Mouse (Mus musculus) R1 (cell line): ENCODE measurements around the gene Ifitm2.
A peak's percentile ranks its signal among the peaks of the same experiment; 100 is the strongest.

Source experiments
- DNase-seq: peaks from one replicate; pipeline ENCODE4 v3.0.0-alpha.2; 2018; ENCODE audit warnings: low read depth, low spot score

The Ifitm2 gene

GRCm38 (mm10) chr7:140944236-140944635, 11.6 kb downstream of the Ifitm2 start:
- DNase-seq: no peak

GRCm38 (mm10) chr7:140943356-140943755, 12.4 kb downstream of the Ifitm2 start:
- no peak for DNase-seq

- DNase-seq: no peak
Measured at GRCm38 (mm10) chr7:140942811-140943210, 13.0 kb downstream of the Ifitm2 start.

- DNase-seq: no peak
Measured at GRCm38 (mm10) chr7:140942341-140942740, 13.4 kb downstream of the Ifitm2 start.

GRCm38 (mm10) chr7:140941222-140942051, 14.3 kb downstream of the Ifitm2 start, which contains the start of gene Pgghg:
Gene Pgghg, plus strand, starts transcription at chr7:140941391.
- DNase-seq: peak; percentile 92

- no peak for DNase-seq
Measured at GRCm38 (mm10) chr7:140939669-140940171, 16.1 kb downstream of the Ifitm2 start.

GRCm38 (mm10) chr7:140938896-140939295, 16.9 kb downstream of the Ifitm2 start:
- DNase-seq: peak; percentile 75

- DNase-seq: peak; percentile 84
Measured at GRCm38 (mm10) chr7:140938436-140938835, 17.4 kb downstream of the Ifitm2 start.

GRCm38 (mm10) chr7:140927181-140927580, 28.6 kb downstream of the Ifitm2 start:
- no peak for DNase-seq

- DNase-seq: no peak
Measured at GRCm38 (mm10) chr7:140923070-140923775, 32.6 kb downstream of the Ifitm2 start.

GRCm38 (mm10) chr7:140922398-140923069, 33.3 kb downstream of the Ifitm2 start:
- DNase-seq: peak; percentile 66

GRCm38 (mm10) chr7:140921225-140921975, 34.4 kb downstream of the Ifitm2 start:
- no peak for DNase-seq

GRCm38 (mm10) chr7:140920418-140921029, 35.3 kb downstream of the Ifitm2 start, which contains the start of gene Nlrp6:
Gene Nlrp6, plus strand, starts transcription at chr7:140920902.
- DNase-seq: no peak

- no peak for DNase-seq
Measured at GRCm38 (mm10) chr7:140919911-140920310, 35.9 kb downstream of the Ifitm2 start.

GRCm38 (mm10) chr7:140914031-140914690, 41.6 kb downstream of the Ifitm2 start:
- no peak for DNase-seq

- DNase-seq: no peak
Measured at GRCm38 (mm10) chr7:140912846-140913482, 42.8 kb downstream of the Ifitm2 start.

- DNase-seq: no peak
Measured at GRCm38 (mm10) chr7:140912293-140912692, 43.5 kb downstream of the Ifitm2 start.

GRCm38 (mm10) chr7:140908634-140909107, 47.1 kb downstream of the Ifitm2 start:
- peak; percentile 97 for DNase-seq

- no peak for DNase-seq
Measured at GRCm38 (mm10) chr7:140908181-140908580, 47.6 kb downstream of the Ifitm2 start.
